Mouse (Mus musculus) heart, adult 2 months (tissue): ENCODE data around the gene Gabrg1. TPM values are rescaled to one million over a fixed set of nuclear protein-coding genes. Genes with fewer than 3 reads are reported as not detected.

Experiments used
- DNase-seq, 2 experiments: peaks; one replicate each; pipeline ENCODE4 v3.0.0; 2021
- H3K27ac ChIP-seq: fragments of 200-600 bp; 2 replicates; pipeline ENCODE4 v1.8.1; 2022
- H3K27me3 ChIP-seq: fragments of 200-500 bp; 2 replicates; pipeline ENCODE4 v1.6.1; 2012; ENCODE audit warnings: mild to moderate bottlenecking, low read length, inconsistent platforms, mixed read lengths; ENCODE audit not compliant: control insufficient read depth, insufficient read depth
- H3K36me3 ChIP-seq: fragments of 200-500 bp; 2 replicates; pipeline ENCODE4 v1.6.1; 2012; ENCODE audit warnings: low read length, inconsistent platforms; ENCODE audit not compliant: control insufficient read depth, insufficient read depth
- H3K4me1 ChIP-seq: fragments of 200-500 bp; 2 replicates; pipeline ENCODE4 v1.6.1; 2011; ENCODE audit warnings: low read length; ENCODE audit not compliant: control insufficient read depth, insufficient read depth
- H3K4me3 ChIP-seq: fragments of 200-600 bp; 2 replicates; pipeline ENCODE4 v1.8.1; 2022
- H3K79me2 ChIP-seq: fragments of 200-500 bp; replicated peaks from 2 replicates; pipeline ENCODE4 v1.6.1; 2012; ENCODE audit warnings: mild to moderate bottlenecking, inconsistent platforms, low read length, moderate library complexity, mixed read lengths; ENCODE audit not compliant: control insufficient read depth, insufficient read depth
- H3K9ac ChIP-seq: fragments of 200-500 bp; 2 replicates; pipeline ENCODE4 v1.6.1; 2012; ENCODE audit warnings: low read depth, mild to moderate bottlenecking, control low read depth, inconsistent platforms, low read length, mixed read lengths
- CTCF ChIP-seq: fragments of 200-600 bp; IDR thresholded peaks from 2 replicates; pipeline ENCODE4 v1.8.1; 2022; ENCODE audit warnings: antibody characterized with exemption, mild to moderate bottlenecking, moderate library complexity
- EP300 ChIP-seq: fragments of 200-500 bp; IDR thresholded peaks from 2 replicates; pipeline ENCODE4 v1.6.1; 2011; ENCODE audit warnings: low read depth, low read length, control low read depth; ENCODE audit not compliant: insufficient read depth
- POLR2A ChIP-seq: fragments of 200-500 bp; IDR thresholded peaks from 2 replicates; pipeline ENCODE4 v1.6.1; 2011; ENCODE audit warnings: mild to moderate bottlenecking, low read depth, low read length, control low read depth; ENCODE audit not compliant: insufficient read depth
- intact Hi-C: fragments of 180-260 bp; cut with DNase I; formaldehyde crosslinking; loops from one replicate; pipeline ENCODE4 v1.15.1; 2025
- polyA plus RNA-seq: library from polyadenylated mRNA; depleted of rRNA; stranded (reverse); fragments of >200 nt; gene quantifications from 2 replicates; pipeline ENCODE4 v1.2.3, GENCODE M21; 2012
- total RNA-seq, 2 experiments: library from RNA; stranded (reverse); gene quantifications; 2 replicates each; pipeline ENCODE4 v1.2.3; 2021

Gene Gabrg1
- total and polyA plus RNA-seq, 3 experiments: not detected

DNA sequence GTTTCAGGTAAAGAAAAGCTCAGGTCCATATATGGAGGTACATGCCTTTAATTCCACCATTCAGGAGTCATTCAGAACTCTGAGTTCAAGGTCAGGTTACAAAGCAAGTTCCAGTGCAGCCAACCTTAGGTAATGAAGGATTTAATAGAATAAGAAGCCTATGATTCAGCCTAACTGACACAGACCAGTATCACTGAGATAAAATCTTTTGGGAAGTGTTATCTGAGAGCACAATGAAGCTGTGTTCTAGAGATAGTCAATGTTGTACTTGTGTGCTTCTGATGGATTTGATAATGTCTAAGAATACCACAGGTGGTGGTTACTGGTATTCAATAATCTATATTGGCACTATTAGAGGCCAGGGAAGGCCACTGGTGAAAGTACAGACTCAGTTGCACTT lies 138.1 kb downstream of the Gabrg1 start:
- H3K79me2 ChIP-seq: no peaks in the 10 kb centered on the region
- H3K27ac ChIP-seq: no peak overlapping the region
- H3K36me3 ChIP-seq: no peaks in the 10 kb centered on the region
- H3K27me3 ChIP-seq: no peaks in the 10 kb centered on the region
- TF ChIP-seq EP300 (no peak), CTCF (no peak), POLR2A (no peak)
- no peak for DNase-seq
- no peaks in the 10 kb centered on the region for H3K4me1 ChIP-seq
- intact Hi-C loops: no loop called here
- H3K9ac ChIP-seq: no peak overlapping the region
- no peak overlapping the region for H3K4me3 ChIP-seq
